Mouse (Mus musculus) embryonic fibroblast, embryonic 13.5 days (primary cell): ENCODE data around the gene Maml3.

ENCODE experiments used
- CTCF ChIP-seq: IDR thresholded peaks from 2 replicates; pipeline ENCODE4 v1.5.1; 2011; ENCODE audit warnings: mild to moderate bottlenecking, control low read depth, low read length, moderate library complexity, borderline replicate concordance; ENCODE audit not compliant: insufficient read depth
- POLR2A ChIP-seq: IDR thresholded peaks from 2 replicates; pipeline ENCODE4 v1.6.1; 2011; ENCODE audit warnings: low read depth, mild to moderate bottlenecking, control low read depth, low read length, moderate library complexity

DNA sequence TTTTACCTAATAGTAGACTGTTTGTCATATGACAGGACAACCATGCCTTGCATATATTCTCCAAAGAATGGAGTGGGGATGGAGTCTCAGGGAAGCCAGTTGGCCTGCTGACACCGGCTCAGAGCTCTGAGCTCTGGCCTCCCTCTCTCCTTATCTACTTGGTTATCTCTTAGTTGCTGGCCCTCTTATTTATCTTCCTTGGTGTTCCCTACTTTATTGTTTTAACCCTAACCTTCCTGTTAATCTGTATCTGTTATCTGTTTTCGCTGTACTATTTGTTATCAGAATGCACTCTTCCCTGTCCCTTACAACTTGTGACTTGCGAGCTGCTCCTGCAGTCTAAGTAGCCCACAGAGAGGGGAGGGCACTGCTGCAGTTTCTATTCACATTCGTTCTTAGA lies 432.2 kb downstream of the Maml3 start:
- TF ChIP-seq POLR2A, result no peak
- TF ChIP-seq CTCF, result no peak
